Mouse (Mus musculus) urinary bladder, postnatal 14 days (tissue): ENCODE measurements around the gene Apoa2.

ENCODE experiments used
- DNase-seq: peaks from one replicate; pipeline ENCODE4 v3.0.0; 2021; ENCODE audit warnings: low spot score

Gene Apoa2

DNA sequence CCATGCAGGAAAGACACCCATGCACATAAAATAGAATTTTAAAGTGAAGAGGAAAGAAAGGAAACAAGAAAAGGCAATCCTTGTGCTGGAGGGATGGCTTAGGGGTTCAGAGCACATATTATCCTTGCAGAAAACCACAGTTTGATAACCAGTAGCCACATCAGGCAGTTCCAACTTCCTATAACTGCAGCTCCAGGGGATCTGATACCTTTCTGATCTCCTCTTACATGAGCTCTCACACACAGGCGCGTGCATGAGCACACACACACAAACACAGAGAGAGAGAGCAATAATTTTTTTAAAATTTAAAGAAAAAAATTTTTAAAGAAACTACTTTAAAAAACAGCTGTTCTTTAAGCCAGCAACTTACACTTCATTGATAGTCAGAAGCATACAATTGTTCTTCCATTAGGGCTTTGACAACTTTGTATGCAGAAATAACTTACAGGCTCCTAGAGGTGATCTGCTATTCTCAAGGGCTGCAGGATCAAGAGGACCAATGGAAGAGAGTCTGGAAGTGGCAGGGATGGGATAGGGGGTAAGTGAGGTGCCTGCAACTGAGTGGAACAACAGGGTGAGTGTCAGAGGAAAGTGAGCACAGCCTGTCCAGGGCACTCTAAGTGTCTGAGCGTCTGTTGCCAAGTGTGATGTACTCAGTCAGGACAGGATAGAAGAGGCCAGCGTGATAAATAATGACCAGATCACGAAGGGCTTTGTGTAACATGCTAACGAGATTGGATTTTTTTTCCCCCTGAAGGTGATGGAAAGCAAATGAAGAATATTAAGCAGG is 19.0 kb upstream of the Apoa2 start:
- no peak for DNase-seq

DNA sequence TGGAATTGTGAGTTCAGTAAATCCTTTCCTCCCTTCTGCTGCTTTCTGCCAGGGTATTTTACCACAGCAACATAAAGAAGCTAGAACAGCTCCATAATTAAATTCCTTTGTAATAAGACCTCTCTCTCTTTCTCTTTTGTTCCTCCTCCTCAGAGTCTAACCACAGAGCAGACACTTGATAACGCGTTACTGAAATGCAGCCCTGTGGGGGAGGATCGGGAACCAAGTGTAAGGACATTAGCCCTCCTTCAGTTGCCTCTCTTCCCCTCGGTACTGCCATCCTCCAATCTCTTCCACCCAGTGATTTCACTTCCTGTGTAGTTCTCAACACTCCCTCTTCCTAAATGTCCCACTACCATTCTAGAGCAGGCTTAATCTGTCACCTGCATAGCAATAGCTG is 15.4 kb upstream of the Apoa2 start:
- DNase-seq = no peak

DNA sequence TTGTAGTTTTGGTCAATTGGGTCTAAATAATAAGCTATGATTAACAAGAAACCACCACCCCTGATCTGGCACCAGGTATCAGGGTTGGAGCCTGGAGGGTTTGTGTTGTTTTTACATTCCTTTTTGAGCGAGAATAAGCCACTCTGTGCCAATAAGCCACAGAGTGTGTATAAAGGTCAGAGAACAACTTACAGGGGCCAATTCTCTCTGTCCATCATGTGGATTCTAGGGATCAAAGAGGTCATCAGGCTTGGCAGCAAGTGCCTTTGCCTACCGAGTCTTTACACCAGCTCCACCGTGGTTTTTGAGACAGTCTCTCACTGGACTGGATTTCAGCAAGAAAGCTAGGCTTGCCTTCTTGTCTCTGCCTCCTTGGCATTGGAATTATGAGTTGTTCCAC is 12.0 kb upstream of the Apoa2 start:
- DNase-seq = no peak

DNA sequence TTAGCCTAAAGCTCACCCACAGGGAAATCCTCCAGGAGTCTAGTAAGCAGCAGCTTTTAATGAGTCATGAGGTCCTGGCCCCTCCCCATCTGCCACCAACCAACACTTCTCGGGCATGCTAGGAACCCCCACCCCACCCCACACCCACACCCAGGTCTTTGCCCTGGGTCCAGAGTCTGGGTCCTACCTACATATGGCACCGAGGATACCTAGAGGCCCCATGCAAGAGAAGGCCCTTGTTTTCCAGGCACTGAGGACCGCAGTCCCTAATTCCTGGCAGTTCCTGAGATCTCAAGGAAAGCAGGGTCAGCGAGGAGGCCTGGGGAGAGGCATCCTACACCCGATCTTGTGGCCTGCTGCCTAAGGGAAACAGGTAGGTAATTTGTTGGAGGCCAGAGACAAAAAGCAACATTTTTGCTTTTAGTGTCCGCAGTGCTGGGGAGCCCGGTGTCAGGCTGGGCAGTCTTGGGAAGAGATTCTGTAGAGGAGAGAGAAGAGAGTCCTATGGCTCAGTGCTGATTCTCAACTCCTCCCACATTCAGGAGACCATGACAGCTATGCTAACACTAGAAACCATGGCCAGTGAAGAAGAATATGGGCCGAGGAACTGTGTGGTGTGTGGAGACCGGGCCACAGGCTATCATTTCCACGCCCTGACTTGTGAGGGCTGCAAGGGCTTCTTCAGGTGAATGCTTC is 10.9 kb upstream of the Apoa2 start, which contains the start of gene Nr1i3:
TSS of gene Nr1i3 (plus strand) at position 170 of the 696 bp plus-strand sequence.
- DNase-seq = no peak

DNA sequence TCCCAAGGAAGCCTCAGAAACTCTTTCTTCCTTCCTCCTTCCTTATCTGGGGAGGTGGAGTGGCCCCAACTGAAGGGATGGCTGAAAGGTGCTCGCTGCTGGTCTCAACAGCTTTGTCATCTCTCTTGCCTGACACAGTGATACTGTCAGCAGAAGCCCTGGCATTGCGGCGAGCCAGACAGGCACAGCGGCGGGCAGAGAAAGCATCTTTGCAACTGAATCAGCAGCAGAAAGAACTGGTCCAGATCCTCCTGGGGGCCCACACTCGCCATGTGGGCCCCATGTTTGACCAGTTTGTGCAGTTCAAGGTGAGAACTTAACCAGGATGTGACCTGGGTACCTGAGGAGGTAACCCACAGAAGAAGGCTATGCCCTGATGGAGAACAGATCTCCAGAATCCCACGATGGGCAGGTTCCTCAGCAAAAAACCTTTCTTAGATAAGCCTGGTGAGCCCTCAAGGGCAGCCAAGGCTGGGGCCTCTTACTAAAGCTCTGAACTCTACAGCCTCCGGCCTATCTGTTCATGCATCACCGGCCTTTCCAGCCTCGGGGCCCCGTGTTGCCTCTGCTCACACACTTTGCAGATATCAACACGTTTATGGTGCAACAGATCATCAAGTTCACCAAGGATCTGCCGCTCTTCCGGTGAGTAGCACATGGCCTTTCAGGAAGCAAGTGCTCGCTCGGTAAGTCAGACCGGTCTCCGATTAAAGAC is 8.5 kb upstream of the Apoa2 start:
- no peak for DNase-seq

DNA sequence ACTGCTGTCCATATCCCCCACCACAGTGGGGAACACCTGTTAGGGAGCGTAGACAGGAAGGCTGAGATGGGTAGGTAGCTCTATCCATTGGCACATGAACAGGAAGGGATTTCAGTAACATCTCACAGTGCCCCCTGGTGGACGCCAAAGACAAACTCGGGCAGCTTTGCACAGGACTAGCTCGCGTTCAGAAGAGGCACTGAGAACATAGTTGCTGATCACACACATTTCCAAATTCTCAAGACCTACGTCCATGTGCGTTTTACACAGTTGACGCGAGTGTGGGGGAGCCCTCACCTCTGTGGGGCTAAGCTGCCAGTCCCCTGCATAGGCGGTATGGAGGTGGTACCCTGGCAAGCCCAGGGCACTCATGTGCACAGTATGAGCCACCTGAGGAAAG is 4.0 kb upstream of the Apoa2 start:
- DNase-seq = peak; percentile 86

DNA sequence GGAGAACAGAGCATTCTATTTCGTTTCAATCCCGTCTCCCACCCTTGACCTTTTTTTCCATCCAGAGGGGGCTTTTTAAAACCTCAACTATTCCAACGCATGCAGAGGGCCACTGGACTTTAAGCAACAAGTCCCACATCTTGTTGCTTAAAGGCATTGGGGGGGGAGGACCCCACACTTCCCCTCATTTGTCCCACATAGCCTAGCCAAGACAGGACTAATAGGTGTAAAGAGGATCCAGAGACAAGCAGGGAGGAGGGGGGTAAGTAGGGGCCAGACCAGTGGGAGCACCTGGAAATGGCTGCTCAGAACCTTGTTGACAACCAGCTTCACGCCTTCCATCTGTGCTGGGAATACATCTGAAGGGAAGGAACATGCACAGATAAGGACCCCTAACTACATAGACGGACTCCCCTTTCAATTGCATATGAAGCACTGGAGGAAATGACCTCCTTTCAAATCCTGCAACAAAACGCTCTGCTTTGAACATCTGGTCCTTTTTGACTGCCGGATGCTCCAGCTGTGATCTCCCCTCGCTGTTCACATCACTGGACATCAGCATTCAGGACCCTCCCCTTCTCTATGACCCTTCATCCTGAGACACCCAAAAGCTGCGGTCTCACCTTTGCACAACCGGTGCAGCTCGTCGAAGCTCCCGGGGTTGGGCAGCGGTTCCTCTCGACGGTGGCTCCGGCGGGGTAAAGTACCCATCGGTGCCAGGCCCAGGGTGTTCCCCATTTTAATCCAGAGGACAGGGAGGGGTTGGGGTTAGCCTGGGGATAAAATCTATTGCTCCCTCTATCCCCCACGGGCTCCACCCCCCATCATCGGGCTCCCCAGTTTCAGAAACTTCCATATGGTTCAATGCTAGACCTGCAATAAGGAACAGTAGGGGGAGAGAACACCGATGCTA is 3.3 kb upstream of the Apoa2 start:
- peak; percentile 25 for DNase-seq

DNA sequence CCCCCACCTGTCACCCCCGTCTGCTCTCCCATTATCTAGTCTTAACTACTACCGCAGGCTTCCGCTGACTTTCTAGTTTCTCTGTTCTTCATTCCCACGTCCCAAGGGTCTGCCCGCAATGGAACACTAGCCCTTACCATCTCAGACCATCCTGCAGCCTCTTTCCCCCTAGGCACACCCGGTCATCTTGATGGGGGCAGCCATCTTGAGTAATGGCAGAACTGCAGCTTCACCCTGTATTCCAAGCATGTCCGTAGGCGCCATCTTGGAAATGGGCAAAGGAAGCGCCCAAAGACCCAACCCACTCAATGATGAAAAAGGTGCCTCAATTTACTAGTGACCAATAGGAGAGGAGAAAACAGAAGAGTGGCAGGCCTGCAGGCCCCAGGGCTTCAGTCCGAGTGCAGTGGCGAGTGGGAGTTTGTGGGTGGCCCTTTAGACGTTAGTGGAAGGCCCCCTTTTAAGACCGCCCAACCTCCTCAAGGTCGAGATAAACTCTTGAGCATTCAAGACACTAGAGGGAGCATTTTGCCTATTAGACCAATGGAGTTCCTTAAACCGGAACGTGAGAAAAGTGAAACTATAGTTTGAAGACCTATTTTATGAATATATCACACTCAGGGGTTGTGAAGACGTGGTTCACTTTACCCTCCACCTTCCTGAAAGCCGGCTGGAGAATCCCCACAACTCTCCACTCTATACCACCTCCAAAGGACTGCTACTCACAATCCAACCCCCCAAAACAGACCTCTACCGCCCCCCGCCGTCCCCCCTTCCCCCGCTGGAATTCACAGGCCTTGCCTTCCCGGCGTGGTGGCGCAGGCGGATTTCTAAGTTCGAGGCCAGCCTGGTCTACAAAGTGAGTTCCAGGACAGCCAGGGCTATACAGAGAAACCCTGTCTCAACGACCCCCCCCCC is 2.4 kb upstream of the Apoa2 start, which contains the start of gene Tomm40l:
TSS of gene Tomm40l (minus strand) at position 277 of the 918 bp plus-strand sequence.
- DNase-seq = peak; percentile 92

DNA sequence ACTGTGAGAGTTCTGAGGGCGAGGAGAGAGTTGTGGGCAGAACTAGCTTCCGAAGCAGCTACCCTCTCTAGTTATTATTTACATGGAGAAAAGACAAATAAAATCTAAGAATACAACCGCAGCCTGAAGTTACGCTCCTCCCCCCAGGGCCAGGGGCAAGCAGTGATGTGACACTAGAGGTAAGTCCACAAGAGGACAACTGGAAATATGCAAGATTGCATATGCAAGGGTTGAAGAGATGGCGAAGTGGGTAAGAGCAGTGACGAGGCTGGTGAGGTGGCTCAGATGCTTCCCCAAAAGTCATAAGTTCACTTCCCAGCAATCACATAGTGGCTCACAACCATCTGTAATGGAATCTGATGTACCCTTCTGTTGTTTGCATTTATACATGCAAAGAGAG is 1.7 kb upstream of the Apoa2 start:
- DNase-seq = no peak

DNA sequence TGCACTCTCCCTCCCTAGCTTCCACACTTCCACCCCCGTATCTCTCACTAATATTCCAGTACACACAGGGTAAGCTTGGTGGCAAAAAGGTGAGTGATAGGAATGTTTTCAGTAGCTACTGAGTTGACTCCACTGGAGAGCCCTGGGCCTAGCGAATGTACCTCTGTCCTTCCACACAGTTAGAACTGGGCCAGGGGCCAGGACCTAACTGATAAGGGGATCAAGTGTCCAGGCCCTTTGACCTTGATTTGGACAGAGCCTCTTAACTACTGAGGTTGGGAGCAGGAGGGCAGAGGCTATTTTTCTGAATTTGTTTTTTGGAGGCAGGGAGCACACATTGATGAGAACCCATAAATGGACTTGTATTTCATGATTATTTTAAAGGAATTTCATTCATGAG is 1.1 kb upstream of the Apoa2 start:
- DNase-seq = no peak

DNA sequence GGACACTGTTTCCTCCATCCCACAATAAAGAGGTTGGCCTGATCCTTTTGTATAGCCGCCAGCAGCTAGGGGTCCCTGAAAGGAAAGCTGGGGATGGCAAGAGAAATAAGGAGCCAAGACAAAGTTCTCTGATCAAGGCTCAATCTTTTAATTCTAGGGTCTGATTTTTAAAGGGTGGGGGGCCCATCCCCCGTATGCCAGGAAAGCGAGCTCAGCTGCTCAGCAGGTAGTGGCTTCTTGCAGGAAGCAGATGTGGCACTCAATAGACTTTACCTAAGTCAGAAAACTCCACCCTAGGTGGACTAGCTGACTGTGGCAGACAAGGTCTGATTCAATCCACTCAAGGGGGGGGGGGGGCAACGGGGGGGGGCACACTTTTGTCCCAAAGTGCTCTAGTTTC is 1.9 kb downstream of the Apoa2 start:
- no peak for DNase-seq

DNA sequence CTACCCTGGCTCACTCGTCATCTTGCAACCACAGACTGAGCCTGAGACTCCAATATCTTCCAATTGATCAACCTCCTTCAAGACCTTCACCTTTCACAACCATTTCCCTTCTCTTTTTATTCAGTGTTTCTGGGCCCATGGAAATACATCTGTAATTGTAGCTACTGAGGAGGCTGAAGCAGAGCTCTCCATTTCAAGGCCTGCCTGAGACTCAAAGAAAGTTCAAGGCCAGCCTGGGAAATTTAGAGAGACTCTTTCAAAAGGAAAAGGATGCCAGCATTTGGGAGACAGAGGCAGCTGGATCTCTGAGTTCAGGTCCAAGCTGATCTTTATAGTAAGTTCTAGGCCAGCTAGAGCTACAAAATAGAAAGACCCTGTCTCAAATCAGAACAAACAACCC is 3.0 kb downstream of the Apoa2 start:
- DNase-seq = no peak

DNA sequence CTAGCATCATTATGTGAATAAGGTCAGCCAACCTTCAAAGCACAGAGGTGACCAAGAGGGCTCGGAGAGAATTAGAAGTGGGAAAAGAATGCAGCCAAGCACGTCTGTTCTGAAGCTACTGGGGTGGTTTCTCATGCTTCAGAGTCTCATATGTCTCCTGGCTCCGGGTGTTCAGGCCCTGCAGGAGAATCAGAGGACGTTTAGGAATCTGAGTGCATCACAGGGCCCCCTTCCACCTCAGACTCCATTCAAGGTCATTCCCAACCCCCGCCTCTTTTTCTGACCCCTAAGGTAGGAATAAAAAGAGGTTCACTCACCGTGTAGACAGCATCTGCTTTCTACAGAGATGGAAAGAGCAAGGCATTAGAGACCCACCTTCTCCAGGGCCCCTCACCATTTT is 4.9 kb downstream of the Apoa2 start:
- DNase-seq = no peak

DNA sequence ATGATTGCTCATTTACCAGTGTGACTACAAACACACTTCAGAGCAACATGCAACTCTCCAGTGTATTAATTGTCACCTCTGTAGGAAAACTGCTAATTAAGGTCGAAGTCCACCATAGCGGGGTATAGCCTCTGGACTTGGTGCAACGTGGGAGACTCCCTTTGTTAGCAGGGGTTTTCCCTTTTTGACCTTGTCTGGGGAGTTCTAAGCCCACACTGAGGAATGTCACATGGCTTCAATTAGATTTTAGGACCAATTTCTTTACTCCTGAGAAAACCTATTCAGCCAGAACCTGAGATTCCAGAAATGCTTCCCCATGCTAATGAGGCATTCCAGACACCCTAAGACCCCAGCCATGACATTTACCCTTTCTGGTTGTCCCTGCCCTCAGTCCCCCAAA is 5.4 kb downstream of the Apoa2 start:
- DNase-seq = no peak

DNA sequence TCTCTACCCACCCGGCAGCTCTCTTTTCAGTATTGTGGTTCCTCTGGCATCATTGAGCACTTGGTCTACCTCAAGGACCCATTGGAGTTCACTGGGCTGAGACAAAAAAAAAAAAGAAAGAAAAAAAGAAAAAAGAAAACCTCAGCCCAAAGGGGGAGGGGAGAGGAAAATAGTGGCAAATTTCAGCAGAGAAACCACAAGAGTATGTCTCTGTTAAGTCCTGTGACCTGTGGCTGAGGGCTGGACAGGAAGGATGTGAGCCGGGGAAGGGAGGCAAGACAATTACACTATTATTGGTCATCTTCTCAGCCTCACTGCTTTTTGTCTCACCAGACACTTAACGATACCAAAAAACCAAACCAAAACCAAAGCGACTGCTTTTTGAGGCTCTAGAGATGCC is 7.0 kb downstream of the Apoa2 start:
- DNase-seq = no peak

DNA sequence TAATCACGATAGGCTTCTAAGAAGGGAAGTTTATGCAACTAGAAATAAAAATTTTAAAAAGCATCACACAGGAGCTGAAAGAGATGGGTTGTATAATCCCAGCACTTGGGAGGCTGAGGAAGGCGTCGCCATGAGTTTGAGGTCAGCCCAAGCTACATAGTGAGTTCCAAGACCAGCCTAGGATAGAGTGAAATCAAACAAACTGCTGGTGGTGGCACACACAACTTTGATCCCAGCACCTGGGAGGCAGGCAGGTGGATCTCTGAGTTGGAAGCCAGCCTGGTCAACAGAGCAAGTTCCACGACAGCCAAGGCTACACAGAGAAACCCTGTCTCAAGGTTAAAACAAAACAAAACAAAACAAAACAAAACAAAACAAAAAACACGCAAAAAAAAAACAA is 7.5 kb downstream of the Apoa2 start:
- DNase-seq = no peak

DNA sequence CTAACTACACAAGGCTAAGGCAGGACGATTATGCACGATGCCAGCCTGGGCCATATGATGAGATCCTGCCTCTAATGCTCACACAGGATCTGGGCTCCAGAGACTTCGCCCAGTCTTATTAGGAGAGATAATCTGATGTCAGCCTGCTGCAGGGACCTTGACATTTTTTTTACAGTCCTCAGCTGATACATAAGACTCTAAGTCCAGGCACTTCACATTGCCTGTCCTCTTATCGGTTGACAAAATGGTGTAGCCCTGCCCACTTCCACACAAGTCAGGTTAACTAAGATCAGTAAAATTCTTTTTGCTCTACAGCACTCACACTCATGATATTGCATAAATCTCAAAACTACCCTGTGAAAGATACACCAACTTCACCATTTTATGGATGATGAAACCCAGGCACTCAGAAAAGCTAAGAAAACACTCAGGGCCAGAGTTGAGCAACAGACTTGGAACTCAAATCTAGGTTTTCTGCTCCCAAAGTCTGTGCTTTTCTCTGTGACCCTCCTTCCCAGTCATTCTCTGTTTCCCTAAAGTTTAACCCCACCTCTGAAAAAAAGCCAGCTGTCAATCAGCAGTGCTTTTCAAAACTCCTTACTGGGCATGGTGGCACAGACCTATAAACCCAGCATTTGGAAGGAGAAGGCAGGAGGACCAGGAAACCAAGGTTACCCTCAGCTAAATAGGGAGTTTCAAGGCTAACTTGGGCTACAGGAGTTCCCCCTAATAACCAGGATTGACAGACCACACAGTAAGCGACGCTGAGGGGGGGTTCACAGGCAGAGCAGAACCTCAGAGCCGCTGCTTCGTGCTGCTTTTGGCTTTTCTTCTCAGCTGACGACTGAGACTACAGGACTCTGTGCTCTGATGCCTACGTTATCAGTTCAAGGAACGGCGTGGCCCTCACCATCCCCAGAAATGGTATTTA is 8.2 kb downstream of the Apoa2 start:
- no peak for DNase-seq

DNA sequence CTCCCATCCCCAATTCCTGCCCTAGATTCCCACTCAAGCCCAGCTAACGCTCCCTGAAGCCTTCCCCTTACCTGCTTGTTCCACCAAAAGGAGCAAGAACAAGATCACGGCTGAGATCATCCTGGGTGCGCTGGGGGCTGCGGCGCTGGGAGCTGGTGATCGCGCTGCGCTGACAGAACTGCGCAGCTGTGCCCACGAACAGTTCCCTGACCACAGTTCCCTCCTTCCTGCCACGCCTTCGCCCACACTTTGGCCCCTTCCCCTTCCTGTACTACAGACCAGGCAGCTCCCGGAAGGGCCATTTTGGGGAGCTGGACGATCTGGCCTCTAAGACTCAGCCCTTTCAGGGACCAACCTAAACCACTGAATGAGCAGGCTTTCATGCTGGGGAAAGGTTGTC is 9.3 kb downstream of the Apoa2 start, which contains the start of gene Fcer1g:
TSS of gene Fcer1g (minus strand) at position 240 of the 400 bp plus-strand sequence.
- DNase-seq = no peak

DNA sequence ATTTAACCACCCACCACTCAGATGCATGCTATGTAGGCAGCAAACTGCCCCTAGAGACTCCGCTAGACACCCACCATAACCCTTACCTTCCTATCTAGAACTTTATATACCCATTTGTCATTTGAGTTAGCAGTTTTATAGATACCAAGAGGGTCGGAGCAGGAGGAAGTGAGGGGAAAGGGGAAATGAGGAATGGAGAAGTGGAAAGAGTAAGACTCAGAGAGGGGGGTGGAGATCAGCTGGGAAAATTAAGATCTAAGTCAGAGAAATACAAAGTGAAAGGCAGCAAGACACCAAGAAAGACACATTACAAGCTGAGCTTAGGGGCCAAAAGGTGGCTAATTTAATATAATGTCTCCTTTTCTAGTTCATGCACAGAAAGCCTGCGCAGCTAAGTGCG is 9.7 kb downstream of the Apoa2 start:
- no peak for DNase-seq

DNA sequence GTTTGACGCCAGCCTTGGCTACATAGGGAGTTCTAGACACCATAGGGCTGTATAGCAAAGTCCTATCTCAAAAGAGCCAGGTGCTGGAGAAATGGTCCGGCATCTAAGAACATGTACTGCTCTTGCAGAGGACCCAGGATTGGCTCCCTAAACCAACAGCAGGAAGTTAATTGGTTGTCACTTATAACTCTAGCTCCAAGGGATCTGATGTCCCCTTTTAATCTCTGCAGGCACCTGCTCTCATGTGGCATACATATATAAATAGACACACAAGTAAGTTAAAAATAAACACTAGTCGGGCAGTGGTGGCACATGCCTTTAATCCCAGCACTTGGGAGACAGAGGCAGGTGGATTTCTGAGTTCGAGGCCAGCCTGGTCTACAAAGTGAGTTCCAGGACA is 10.9 kb downstream of the Apoa2 start:
- DNase-seq = no peak
